ENCODE assay signal across 8 mouse cellular contexts in genomic region chr2:119742461-119743175, GRCm38 (mm10). TPM values are rescaled to one million over a fixed set of nuclear protein-coding genes. Genes with fewer than 3 reads are reported as not detected.
DNase-seq lines count a peak whose midpoint lies in the region; ATAC-seq and TF ChIP-seq lines count a peak whose summit lies in the region.

No protein-coding gene starts in this region.

- ATAC-seq in lung, postnatal 0 days, result peak; percentile 2; the same call in 1 of the 2 replicates
- no peak for ATAC-seq in erythroid progenitor cell, adult 5-6 weeks (replicated peaks; ENCODE audit: low FRiP score, poor library complexity, severe bottlenecking)

- H3K9me3 ChIP-seq in lung, postnatal 0 days (ENCODE audit: low read length), result no peaks in the 10 kb centered on the region

- peak overlapping the region; percentile 67 for H3K4me3 ChIP-seq in lung, postnatal 0 days (ENCODE audit: low read depth, low read length)

- H3K4me2 ChIP-seq in lung, postnatal 0 days (replicated peaks; ENCODE audit: low read depth, low read length), result peak overlapping the region; percentile 100

- no peak for TF ChIP-seq EP300 in lung, postnatal 0 days (IDR thresholded peaks at IDR 0.05)

- H3K9ac ChIP-seq in lung, postnatal 0 days (replicated peaks; ENCODE audit: low read depth), result peak overlapping the region; percentile 46; the same call in 1 of the 2 replicates

- TF ChIP-seq CTCF in lung, postnatal 0 days (IDR thresholded peaks at IDR 0.05), result no peak

- H3K27me3 ChIP-seq in lung, postnatal 0 days (replicated peaks; ENCODE audit: insufficient read depth, low read length), result peaks cover 17% of the 10 kb centered on the region; the same call in 1 of the 2 replicates

- no peak overlapping the region for H3K27ac ChIP-seq in lung, postnatal 0 days (ENCODE audit: low read length)

- 1% methylated on average over 49 of the region's 70 CpGs for WGBS in lung, postnatal 0 days

- H3K36me3 ChIP-seq in lung, postnatal 0 days (ENCODE audit: insufficient read depth, low read length), result no peaks in the 10 kb centered on the region

- peak; percentile 39 to 41 for DNase-seq in lung, adult 18-20 months
- no peak for DNase-seq in lung, postnatal 25 days (ENCODE audit: low spot score)
- DNase-seq in adrenal gland, postnatal 10 days, result peak; percentile 60
- DNase-seq in frontal cortex, postnatal 10 days (ENCODE audit: low spot score in 2 of 2), result peak; percentile 22 to 41
- DNase-seq in kidney, adult 8-10 months, result peak; percentile 24 to 28
- DNase-seq in lung, postnatal 0 days (ENCODE audit: low spot score), result peak; percentile 42
- DNase-seq in right cerebral cortex, postnatal 25 days, result peak; percentile 61

- peaks cover 25% of the 10 kb centered on the region for H3K4me1 ChIP-seq in lung, postnatal 0 days (ENCODE audit: insufficient read depth, low read depth, low read length)

RNA-seq across cellular contexts. Expression of gene Itpka, which starts 0.5 kb away (rescaled TPM):
- total RNA-seq in adrenal gland, postnatal 10 days (2021), result 10 to 100 TPM in 1 of 2 experiments, 1 to 10 TPM in 1; 9.8 to 12.4 TPM
- 6.5 and 6.6 TPM in 2 replicates for polyA plus RNA-seq in lung, postnatal 0 days (2015; fragmentation: Nextera tagmentation; extraction: Ambion mirVana)
- not detected in 2 replicates for total RNA-seq in erythroid progenitor cell, adult 5-6 weeks (2015; ENCODE audit: low replicate concordance)
- total RNA-seq in erythroid progenitor cell, adult 5-6 weeks (2017; ENCODE audit: low replicate concordance), result not detected in 2 replicates

RNA-seq across cellular contexts. Expression of gene Ltk, which starts 17.6 kb away (rescaled TPM):
- 1 to 10 TPM in 1 of 2 experiments, under 1 TPM in 1; 0.57 to 1.3 TPM for total RNA-seq in adrenal gland, postnatal 10 days (2021)
- 0.79 and 1.3 TPM in 2 replicates for polyA plus RNA-seq in lung, postnatal 0 days (2015; fragmentation: Nextera tagmentation; extraction: Ambion mirVana)
- total RNA-seq in erythroid progenitor cell, adult 5-6 weeks (2015; ENCODE audit: low replicate concordance), result not detected in 2 replicates
- total RNA-seq in erythroid progenitor cell, adult 5-6 weeks (2017; ENCODE audit: low replicate concordance), result not detected in 2 replicates

RNA-seq across cellular contexts. Expression of gene Rpap1, which starts 44.7 kb away (rescaled TPM):
- 10 to 100 TPM; 17.0 to 21.6 TPM for total RNA-seq in adrenal gland, postnatal 10 days (2021)
- polyA plus RNA-seq in lung, postnatal 0 days (2015; fragmentation: Nextera tagmentation; extraction: Ambion mirVana), result 10.0 and 11.0 TPM in 2 replicates
- total RNA-seq in erythroid progenitor cell, adult 5-6 weeks (2015; ENCODE audit: low replicate concordance), result 0.42 and 2.2 TPM in 2 replicates
- 2.8 and 3.2 TPM in 2 replicates for total RNA-seq in erythroid progenitor cell, adult 5-6 weeks (2017; ENCODE audit: low replicate concordance)

RNA-seq across cellular contexts. Expression of gene Tyro3, which starts 54.9 kb away (rescaled TPM):
- total RNA-seq in adrenal gland, postnatal 10 days (2021), result 1 to 10 TPM; 6.0 to 8.8 TPM
- 7.3 and 7.9 TPM in 2 replicates for polyA plus RNA-seq in lung, postnatal 0 days (2015; fragmentation: Nextera tagmentation; extraction: Ambion mirVana)
- total RNA-seq in erythroid progenitor cell, adult 5-6 weeks (2015; ENCODE audit: low replicate concordance), result not detected in 2 replicates
- not detected in 2 replicates for total RNA-seq in erythroid progenitor cell, adult 5-6 weeks (2017; ENCODE audit: low replicate concordance)

Comparison
In these comparisons a context has a peak if more than half of its experiments do, and no peak if none do; other contexts are left out.
1. RNA of gene Itpka, which starts 0.5 kb away (total RNA-seq): 9.8 to 12.4 TPM in adrenal gland, postnatal 10 days; not detected in erythroid progenitor cell, adult 5-6 weeks; every median in the first group is over 10 times any median in the second.
2. RNA of gene Rpap1, which starts 44.7 kb away (total RNA-seq): 17.0 to 21.6 TPM in adrenal gland, postnatal 10 days; 0.42 to 3.2 TPM in erythroid progenitor cell, adult 5-6 weeks; every median in the first group is over 4 times any median in the second.